Mouse (Mus musculus): ENCODE measurements at regions not wholly inside any gene's neighbourhood (a gene's known extent, or its start where the extent isn't known, plus 50 kb on each side); places are given as distances from the start of the nearest gene placed in this dataset.

DNA sequence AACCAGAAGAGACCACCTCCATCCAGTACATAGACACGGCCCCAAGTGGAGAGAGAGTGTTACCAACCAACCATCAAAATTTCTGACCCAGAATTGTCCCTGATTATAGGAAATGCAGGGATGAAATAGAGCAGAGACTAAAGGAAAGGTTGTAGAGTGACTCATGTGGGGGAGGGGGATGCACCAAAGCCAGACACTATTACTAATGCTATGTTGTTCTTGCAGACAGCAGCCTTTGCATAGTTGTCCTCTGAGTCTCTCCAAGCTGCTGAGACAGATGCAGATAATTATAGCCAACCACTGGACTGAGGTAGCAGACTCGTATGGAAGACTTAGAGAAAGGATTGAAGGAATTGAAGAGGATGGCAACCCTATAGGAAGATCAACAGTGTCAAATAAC is 274.6 kb upstream of the 4930595M18Rik start:
- DNase-seq = no peak

DNA sequence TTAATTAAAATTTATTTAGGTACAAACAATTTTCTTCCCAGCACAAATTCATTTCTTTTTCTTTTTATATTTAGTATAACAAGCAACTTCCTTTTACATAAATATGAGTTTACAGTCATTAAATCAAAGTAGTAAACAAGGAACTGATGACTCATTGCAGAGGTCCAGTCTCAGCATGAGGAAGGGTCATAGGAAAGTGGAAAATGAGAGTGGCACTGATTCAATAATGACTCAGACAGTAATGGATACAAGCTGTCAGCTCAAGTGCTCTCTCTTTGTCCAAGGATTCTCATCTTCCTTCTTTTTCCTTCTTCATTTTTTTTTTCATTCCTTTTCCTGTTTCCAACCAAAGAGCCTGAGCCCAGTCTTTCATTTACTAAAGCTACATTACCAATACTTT is 271.9 kb upstream of the 4930595M18Rik start:
- DNase-seq = no peak

DNA sequence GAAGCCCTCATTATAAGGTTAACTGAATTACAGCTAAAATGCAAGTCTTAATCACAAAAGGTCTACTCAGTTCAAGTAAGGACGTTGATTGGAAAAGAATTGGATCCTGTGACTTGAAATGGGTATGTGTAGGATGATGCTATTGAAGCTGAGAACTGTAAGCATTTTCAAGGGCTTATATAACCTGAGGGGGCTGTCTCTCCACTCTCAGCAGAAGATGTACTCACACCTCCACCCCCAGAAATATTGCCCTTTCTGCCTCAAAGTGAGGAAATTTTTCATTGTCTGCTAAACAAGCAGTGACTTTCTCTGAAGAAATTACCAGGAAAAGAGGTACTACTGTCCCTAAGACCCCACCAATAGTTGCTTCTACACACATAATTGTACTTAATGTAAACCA is 246.1 kb upstream of the 4930595M18Rik start:
- DNase-seq = peak; percentile 37

Data from right cerebral cortex, adult 18-20 months (tissue).